Mouse (Mus musculus) urinary bladder, postnatal 4 days (tissue): ENCODE results near the gene Fn1.

Experiments used
- DNase-seq, 2 experiments: peaks; one replicate each; pipeline ENCODE4 v3.0.0; 2021 to 2022; ENCODE audit warnings: low spot score in 2 of 2

The Fn1 gene

GRCm38 (mm10) chr1:71605751-71606150, 47.2 kb downstream of the Fn1 start:
- no peak for DNase-seq

- DNase-seq = no peak
Measured at GRCm38 (mm10) chr1:71595365-71595764, 57.6 kb downstream of the Fn1 start.

GRCm38 (mm10) chr1:71594268-71594667, 58.7 kb downstream of the Fn1 start:
- no peak for DNase-seq

DNA sequence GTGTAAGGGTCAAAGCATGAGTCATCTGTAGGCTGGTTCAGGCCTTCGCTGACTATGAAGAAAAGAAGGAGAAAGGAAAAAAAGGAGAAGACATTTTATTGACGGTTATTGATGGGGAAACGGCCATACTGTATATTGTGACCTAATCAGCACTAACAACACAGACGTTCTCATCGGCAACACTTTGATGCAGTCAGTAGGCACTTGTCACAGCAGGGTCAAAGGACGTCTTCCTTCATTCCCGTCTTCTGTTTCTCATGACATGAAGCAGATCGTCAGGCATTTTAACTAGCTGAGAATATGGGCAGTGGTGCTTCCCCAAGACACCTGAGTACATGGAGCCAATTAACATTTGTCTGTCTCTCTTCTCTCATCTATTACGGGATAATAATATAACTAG, 59.8 kb downstream of the Fn1 start:
- no peak for DNase-seq

GRCm38 (mm10) chr1:71590038-71590437, 63.0 kb downstream of the Fn1 start:
- DNase-seq = no peak

GRCm38 (mm10) chr1:71586658-71587057, 66.3 kb downstream of the Fn1 start:
- no peak for DNase-seq

GRCm38 (mm10) chr1:71583900-71584299, 69.1 kb downstream of the Fn1 start:
- DNase-seq = no peak

GRCm38 (mm10) chr1:71583302-71583701, 69.7 kb downstream of the Fn1 start:
- DNase-seq = no peak

DNA sequence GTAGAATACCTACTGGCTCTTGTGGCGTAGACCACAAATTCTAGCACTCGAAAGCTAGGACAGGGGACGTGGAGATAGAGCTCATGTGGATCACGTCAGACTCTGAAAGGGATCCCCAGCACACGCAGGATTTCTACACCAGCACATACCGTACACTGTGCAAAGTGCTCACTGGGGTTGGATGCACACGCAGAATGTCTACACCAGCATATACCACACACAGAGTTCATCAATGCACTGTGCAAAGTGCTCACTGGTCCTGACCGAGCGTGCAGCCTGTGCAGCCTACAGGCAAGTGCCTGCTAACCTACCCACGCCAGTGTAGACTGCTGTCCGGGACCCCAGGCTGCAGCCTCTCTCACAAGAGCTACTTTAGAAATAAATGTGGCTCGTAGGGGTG, 72.6 kb downstream of the Fn1 start:
- no peak for DNase-seq

- no peak for DNase-seq
Measured at GRCm38 (mm10) chr1:71579526-71579925, 73.5 kb downstream of the Fn1 start.

DNA sequence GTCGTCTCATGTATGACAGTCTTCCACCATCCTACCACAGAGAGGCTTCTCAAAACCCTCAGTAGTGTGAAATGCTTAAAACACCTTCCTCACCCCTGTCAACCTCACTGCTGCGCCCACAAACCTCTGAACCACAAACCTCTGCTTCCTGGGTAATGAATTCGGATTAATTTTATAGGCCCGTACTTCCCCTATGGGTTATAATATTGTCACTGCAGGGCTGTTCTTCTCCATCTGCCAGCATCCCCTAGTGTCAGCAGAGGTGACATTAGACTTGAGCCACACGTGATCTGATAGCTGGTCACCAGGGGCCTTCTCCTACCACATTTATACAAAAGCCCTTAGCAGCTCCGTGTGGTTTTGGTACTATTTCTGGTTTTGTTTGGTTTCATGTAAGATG, 76.2 kb downstream of the Fn1 start:
- no peak for DNase-seq

DNA sequence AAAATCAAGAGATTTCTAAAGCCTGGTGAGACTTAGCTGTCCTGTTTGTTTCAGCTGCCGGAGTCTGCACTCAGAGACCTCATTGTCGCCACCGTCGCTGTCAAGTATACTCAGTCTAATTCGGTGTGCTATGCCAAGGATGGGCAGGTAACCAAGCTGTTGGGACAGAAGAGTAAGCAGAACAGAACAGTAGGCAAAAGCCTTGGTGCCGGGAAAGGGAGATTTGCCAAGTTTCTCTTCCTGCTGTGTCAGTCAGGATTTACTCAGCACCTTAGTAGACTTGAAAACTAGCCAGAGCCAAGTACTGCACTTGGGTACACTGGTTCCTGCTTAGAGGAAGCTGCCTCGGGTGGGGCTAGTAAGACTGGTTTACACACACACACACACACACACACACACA, 77.0 kb downstream of the Fn1 start:
- DNase-seq = no peak

DNA sequence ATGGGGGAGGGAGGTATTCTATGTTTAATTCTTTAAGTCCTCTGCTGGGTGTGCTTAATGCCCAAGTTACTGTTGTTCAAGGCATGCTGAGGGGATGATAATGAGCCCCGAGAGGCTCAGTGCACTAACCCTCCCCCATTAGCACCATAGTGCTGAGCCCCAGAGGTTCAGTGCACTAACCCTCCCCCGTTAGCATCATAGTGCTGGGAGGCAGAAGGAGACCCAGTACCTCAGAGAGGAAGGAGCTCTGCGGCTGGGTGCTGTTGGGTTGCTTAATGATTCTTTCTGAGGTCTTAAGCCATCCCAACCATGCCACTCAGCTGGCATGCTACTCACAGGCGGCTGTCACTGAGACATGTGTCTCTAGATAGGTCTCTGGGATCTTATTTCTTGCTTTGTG, 82.9 kb downstream of the Fn1 start:
- DNase-seq = no peak

DNA sequence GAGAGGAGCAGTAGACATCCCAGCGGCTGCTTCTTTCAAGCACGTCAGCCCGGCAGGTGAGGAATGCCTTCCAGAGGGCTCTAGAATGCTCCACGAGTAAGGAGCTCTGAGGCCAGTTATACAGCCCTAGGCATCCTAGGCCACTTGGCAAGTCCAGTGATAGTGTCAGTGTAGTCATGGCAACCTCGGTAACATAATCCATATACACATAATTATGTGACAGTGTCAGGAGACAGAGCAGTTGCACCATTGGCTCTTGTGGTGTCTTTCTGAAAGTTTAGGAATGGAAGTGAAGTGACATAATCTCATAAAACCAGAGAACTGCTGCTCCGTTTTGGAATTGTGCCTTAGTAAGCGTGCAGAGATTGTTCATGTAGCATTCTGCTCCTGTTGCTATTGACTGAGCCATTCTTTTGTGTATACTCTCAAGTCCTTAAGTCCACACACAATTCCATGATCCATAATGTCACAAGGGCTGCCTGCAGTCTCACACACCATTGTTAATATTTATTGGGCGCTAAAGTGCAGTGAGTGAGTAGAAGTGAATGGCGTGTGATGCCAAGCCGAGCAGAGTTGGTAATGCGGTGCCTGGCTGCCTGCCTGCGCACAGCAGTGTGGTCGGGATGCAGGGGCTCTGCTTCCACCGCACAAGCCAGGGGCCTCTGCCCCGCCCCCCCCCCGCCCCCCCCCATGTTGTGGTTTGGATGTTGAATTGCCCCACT, 85.0 kb downstream of the Fn1 start:
- DNase-seq = no peak

DNA sequence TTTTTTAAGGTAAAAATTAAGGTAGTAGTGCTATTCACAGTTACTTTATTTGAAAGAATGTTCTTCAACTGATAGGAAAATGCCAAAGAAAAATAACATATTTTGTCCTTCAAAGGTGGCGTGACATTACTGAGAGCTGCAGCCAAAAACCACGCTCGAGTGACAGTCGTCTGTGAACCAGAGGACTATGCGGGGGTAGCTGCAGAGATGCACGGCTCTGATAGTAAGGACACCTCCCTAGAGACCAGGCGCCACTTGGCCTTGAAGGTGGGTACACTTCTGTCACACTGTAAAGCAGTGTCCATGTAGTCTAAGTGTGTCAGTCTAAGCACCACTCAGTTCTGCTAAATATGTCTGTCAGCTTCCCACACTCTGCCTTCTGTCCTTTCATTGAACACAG, 88.7 kb downstream of the Fn1 start:
- DNase-seq = no peak

DNA sequence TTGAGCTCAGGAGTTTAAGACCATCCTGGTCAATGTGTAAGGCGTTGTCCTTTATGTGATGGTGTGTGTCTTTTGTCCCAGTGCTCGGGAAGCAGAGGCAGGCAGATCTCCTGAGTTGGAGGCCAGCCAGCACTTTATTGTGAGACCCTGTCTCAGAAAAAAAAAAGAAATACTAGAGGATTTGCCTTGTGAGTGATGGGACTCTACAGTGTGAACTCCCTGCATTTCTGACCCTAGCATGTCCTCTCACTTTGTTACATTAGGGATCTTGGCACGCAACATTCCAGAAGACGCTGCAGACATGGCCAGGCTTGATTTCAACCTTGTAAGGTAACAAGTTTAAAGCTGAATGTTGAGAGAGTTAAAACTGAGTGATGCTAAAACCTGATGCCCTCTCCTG, 92.4 kb downstream of the Fn1 start:
- DNase-seq = no peak

GRCm38 (mm10) chr1:71556688-71557612, 96.0 kb downstream of the Fn1 start, which contains the start of gene Atic:
Gene Atic (plus strand): TSS chr1:71557150.
- peak; percentile 86 to 91 for DNase-seq

- DNase-seq = no peak
Measured at GRCm38 (mm10) chr1:71550626-71551195, 102.3 kb downstream of the Fn1 start.

DNA sequence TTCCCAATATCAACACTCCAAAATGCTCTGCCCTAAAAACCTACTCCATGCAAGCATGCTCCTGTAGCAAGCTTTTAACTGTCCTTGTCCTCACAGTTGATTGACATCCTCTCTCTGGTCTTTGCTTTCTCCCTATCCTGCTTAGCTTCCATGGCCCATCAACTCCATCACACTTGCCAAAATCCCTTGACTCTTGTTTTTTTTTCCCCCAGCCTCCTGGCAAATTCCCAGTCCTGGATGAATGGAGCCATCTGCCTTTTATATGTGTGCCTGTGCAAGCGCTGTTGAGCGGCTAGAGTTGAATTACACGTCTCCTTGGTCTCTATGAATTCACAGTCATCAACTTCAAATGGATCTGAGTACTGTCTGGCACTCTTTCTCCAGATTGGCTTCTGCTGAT, 112.6 kb downstream of the Fn1 start:
- DNase-seq = no peak

- no peak for DNase-seq
Measured at GRCm38 (mm10) chr1:71539641-71540040, 113.4 kb downstream of the Fn1 start.
